Mouse (Mus musculus) skeletal muscle tissue, adult 2 months (tissue): Measurements from ENCODE around the gene Ddb1.
"Not testable (repeated sequence)": the region's sequence is repeated elsewhere in the genome, so short reads cannot be mapped to it uniquely, and the experiment has no call there.

ENCODE experiments used
- DNase-seq: peaks from one replicate; pipeline ENCODE4 v3.0.0-alpha.2; 2012; ENCODE audit warnings: low read depth, low spot score

The Ddb1 gene

GRCm38 (mm10) chr19:10605293-10605900, at the start of gene Ddb1, which contains the start of gene Tkfc:
Ddb1 (plus strand) TSS chr19:10605327.
Tkfc (minus strand) TSS chr19:10605654.
- peak; percentile 98 for DNase-seq

- peak; percentile 67 for DNase-seq
These were observed 49.3 kb upstream of the Ddb1 start, which contains the start of gene Tmem216 for GRCm38 (mm10) chr19:10555624-10556510. Tmem216 (minus strand) TSS chr19:10556238.

- no peak for DNase-seq
These were observed 48.1 kb upstream of the Ddb1 start for GRCm38 (mm10) chr19:10557001-10557400.

- no peak for DNase-seq
These were observed 47.7 kb upstream of the Ddb1 start for GRCm38 (mm10) chr19:10557430-10557829.

GRCm38 (mm10) chr19:10557837-10558375, 47.2 kb upstream of the Ddb1 start:
- not testable (repeated sequence) for DNase-seq

DNA sequence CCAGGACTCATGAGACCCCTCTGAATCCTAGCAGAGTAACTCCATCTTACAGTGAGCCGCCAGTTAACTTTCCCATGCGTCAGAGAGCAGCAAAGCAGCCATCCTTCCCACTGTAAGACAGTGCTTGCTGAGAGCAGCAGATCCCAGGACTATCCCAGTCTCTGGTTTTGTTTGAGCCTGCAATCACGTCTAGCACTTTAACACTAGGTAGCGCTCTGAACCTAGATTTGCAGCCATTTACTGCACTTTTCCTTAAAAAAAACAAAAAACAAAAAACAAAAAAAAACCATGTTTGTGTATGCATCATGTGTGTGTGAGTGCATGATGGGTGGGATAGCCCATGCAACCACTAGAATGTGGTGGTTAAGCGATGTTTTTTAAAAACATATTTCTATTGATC, 45.0 kb upstream of the Ddb1 start:
- no peak for DNase-seq

DNA sequence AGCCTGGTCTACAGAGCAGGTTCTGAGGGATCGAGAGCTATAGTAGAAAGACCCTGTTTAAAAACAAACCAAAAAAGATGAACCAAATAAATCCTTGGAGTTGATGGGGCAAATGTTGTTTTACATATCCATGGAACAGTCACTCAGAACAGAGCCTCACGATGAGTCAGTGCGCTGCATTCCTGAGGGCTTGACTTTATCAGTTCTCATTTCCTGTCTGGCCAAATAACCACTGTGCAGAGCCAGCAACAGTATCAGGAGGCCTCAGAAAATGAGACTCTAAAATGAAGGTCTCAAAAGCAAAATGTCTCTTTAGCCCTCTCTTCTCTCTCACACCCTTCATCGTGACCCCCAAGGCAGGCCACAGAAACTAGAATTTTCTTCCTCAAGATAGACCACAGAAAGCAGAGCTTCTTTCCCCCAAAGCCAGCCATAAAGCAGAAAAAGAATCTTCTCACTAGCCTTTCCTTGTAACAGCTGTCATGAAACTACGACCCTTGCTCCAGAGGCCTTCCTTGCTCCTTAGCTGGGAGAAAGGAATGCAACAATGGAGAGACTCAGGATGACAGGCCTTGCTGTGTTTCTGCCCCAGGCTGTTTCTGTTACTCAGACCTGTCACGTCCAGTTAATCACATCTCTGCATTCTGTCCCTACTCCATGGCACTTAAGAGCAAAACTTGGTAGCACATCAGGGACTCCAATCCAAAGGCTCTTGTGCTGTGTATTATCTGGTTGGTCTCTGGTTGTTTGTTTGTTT, 43.4 kb upstream of the Ddb1 start:
- DNase-seq, result peak; percentile 40

GRCm38 (mm10) chr19:10562351-10562750, 42.8 kb upstream of the Ddb1 start:
- no peak for DNase-seq

DNA sequence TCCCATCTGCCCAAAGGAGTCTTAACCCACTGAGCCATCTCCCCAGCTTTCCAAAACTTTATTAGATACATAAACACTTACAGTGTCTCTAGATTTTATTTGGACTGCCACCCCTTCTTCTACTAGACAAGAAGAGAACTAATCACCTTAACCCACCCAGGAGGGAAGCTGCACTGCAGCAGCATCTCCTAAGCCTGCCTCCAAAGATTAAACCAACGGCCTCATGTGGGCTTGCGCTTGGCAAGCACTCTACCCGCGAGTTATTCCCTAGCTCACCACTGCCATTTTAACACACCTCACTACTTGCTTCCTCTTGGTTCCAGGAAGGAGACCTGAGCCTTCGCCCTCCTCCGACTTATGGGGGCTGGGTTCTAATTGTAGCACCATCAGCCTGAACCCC, 40.8 kb upstream of the Ddb1 start:
- no peak for DNase-seq

DNA sequence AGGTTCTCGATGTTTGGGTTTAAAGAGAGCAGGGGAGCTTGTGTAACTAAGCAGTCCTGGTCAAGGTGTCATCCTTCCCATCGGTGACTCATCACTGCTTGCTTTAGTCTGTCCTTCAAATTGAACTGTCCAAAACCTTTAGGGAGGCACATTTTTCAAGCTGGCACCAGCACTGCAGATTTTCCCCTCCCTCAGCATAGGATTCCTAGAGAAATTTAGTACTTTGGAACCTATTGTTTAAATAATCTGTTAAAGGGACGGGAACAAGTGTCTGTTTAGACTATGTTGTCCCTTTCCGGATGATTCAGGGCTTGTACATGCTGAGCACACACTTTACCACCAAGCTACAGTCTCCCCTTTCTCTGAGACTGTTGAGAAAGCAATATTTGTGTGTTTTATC, 39.9 kb upstream of the Ddb1 start:
- no peak for DNase-seq

GRCm38 (mm10) chr19:10569627-10570026, 35.5 kb upstream of the Ddb1 start:
- DNase-seq, result no peak

DNA sequence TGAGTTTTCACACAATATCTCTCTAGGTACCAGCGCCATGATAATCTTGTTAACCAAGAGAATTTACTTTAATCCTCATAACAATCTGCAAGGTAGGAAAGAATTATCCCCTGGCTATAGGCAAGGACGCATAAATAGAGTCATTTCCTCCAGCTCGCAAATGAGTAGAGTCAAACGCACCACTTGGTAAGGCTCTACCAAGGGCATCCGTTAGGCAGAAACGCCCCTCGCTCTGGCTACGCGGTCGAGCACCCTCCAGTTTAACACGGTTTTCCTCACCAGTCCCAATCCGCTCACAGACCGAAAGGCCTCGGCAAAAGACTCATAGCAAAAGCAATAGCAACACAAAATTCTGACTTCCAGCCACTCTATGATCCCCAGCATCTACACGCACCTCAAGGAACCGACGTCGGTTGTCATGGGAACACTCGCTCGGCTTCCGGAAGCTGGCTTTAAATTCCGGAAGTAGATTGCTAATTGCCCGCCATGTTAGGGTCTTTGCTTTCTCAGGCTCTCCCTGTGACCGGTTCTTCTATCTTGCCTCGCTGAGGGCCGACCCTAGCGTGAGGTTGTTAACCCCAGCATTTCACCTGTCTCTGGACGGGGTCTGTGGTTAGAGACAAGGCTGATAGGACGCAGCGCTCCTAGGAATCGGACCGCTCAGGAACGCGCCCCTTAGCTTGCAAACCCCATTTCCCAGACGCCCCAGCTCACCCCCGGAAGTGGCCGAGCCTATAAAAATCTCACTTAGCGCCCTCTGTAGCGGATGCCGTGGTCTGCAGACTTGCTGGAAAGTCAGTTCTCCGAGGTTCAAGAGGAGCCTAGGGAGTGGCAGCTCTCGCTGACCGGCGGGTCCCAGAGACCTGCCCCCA, 28.2 kb upstream of the Ddb1 start, which contains the start of the genes Cyb561a3 and Tmem138:
TSS of gene Cyb561a3 (plus strand) at position 483 of the 872 bp plus-strand sequence.
TSS of gene Tmem138 (minus strand) at position 673 of the 872 bp plus-strand sequence.
- peak; percentile 92 for DNase-seq

DNA sequence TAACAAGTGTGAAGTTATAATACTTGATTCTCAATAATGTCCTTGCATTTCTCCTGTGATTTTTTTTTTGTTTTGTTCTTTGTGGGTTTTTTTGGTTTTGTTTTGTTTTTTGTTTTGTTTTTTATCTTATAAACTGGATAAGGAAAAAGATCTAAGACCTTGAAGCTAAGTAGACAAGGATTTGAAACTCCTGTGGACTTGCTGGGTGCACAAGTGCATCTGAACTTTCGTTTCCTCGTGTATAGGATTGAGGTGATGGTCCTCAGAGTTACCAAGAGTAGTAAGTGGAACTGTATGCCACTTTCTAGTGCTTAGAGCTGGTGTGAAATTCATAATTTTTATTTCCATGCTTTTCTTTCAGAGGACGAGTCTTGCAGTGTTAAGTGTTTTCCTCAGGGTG, 25.0 kb upstream of the Ddb1 start:
- no peak for DNase-seq

DNA sequence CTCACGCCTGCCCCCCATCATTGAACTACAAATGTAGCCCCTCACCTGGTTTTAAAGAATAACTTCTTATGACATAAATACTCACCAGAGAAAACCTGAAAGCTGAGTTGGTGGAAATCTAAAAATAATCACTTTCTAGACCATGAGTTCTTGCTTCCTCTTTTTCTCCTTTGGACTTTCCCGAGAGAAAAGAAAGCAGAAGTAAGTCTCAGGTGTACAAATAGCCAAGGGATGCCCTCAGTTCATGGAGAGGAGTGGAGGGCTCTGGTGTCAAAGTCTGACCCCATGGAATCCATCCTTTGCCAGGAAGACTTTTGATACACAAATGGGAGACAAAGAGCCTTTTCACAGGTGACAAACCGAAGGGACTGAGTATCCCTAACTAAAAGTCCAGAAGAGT, 24.4 kb upstream of the Ddb1 start:
- no peak for DNase-seq

GRCm38 (mm10) chr19:10581984-10582383, 23.1 kb upstream of the Ddb1 start:
- DNase-seq, result no peak

DNA sequence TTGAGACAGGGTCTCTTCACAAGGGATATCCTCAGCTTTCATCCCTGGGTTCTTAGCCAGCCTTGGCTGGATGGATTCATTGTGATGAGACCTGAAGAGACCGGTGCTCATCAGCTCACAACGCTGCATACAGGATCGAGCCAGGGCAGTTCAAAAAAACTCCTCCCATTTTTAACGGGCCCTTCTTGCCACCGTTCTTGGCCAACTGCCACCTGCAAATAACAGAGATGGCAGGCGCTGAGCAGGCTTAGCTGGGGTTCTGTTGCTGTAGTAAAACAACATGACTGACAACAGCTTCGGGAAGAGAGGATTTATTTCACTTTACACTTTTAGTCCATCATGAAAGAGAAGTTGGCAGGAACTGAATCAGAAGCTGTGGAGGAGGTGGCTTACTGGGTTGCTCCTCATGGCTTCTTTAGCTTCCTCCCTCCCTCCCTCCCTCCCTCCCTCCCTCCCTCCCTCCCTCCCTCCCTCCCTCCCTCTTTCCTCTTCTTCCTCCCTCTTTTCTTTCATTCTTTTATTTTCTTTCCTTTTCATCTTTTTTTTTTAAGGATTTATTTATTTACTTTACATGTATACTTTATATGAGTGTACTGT, 21.5 kb upstream of the Ddb1 start:
- no peak for DNase-seq

- no peak for DNase-seq
These were observed 20.0 kb upstream of the Ddb1 start for GRCm38 (mm10) chr19:10585112-10585511.

DNA sequence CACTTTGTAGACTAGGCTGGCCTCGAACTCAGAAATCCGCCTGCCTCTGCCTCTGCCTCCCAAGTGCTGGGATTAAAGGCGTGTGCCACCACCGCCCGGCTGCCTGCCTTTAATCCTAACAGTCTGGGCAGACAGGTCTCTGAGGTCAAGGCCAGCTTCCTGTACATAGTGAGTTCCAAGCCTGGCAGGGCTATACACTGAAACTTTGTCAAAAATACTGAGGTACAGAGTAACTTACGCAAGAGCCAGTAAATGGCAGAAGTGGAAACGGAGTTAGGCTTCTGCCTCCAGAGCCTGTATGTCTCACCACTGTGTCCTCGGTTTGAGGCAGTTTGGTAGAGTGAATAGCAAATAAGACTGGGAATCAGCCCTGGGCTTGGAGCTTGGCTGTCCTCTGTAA, 17.9 kb upstream of the Ddb1 start:
- DNase-seq, result no peak

DNA sequence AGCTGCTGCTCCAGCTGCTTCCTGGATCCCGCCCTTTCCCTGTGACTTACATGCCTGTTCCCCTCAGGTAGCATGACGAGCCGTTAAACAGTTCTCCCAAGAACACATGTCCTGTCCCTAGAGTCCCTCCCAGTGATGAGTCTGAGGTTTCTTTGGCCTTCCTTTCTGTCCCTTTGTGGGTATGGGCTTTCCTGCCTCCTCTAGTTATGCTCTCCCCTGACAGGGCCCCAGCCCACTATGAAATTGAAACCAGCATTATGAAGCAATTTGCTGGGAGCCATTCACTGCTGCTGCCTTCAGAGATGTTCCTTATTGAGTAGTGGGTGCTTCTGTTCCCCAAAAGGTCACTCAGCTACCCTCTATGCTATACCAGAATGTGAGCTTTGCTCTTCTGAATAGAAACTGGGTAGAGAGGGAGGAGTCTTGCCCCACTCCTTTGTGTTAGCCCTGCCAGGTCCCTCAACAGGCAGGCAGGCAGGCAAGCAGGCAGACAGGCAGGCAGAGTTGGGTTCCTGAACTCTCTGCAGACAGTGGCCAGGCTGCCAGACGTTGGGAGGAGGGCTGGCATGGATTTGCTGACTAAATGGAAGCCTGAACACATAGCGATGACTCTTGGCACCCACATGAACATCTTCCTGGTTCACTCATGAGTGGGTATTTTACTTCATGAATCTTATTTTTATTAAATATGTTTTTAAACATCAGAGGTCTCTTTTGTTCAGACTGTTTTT, 15.8 kb upstream of the Ddb1 start:
- DNase-seq, result no peak

- no peak for DNase-seq
These were observed 14.8 kb upstream of the Ddb1 start for GRCm38 (mm10) chr19:10590301-10590700.
